20 mouse cellular contexts compared by ENCODE assay signal in genomic region chr5:83592587-83593288, GRCm38 (mm10).
"Had no signal": no experiment of that assay in that cellular context is flagged by ENCODE, and none has a peak within 500 bp of the region (broad histone marks: within the 10 kb centered on the region; RNA-seq: fewer than 3 reads in every experiment).

No protein-coding gene starts in this region.

- H3K9ac ChIP-seq: limb, embryonic 12.5 days; limb, embryonic 15.5 days; liver, embryonic 14.5 days; liver, postnatal 0 days; lung, embryonic 14.5 days; midbrain, embryonic 12.5 days; midbrain, embryonic 15.5 days; neural tube, embryonic 12.5 days; neural tube, embryonic 15.5 days; stomach, embryonic 15.5 days had no signal

- H3K4me2 ChIP-seq: limb, embryonic 12.5 days; limb, embryonic 15.5 days; liver, embryonic 11.5 days; lung, embryonic 14.5 days; midbrain, embryonic 12.5 days; midbrain, embryonic 15.5 days; neural tube, embryonic 12.5 days; neural tube, embryonic 15.5 days; stomach, embryonic 15.5 days had no signal

- DNase-seq: kidney, postnatal 14 days; kidney, postnatal 4 days; left cerebral cortex, postnatal 4 days; liver, postnatal 0 days; lung, embryonic 14.5 days; right cerebral cortex, adult 18-20 months; right cerebral cortex, postnatal 14 days; right cerebral cortex, postnatal 4 days; thymus, postnatal 25 days had no signal

- H3K27ac ChIP-seq: limb, embryonic 12.5 days; limb, embryonic 15.5 days; liver, embryonic 14.5 days; macrophage; midbrain, embryonic 12.5 days; midbrain, embryonic 15.5 days; neural tube, embryonic 12.5 days; neural tube, embryonic 15.5 days; stomach, embryonic 15.5 days had no signal

- H3K27me3 ChIP-seq: limb, embryonic 12.5 days; limb, embryonic 15.5 days; midbrain, embryonic 12.5 days; midbrain, embryonic 15.5 days; neural tube, embryonic 12.5 days; neural tube, embryonic 15.5 days; stomach, embryonic 15.5 days had no signal

- ATAC-seq: liver, postnatal 0 days; lung, postnatal 0 days; midbrain, embryonic 15.5 days had no signal

- H3K36me3 ChIP-seq: limb, embryonic 12.5 days; limb, embryonic 15.5 days; midbrain, embryonic 12.5 days; midbrain, embryonic 15.5 days; neural tube, embryonic 12.5 days; neural tube, embryonic 15.5 days; stomach, embryonic 15.5 days had no signal

- H3K4me3 ChIP-seq: limb, embryonic 12.5 days; limb, embryonic 15.5 days; midbrain, embryonic 12.5 days; midbrain, embryonic 15.5 days; neural tube, embryonic 12.5 days; neural tube, embryonic 15.5 days; stomach, embryonic 15.5 days had no signal

- H3K4me1 ChIP-seq: limb, embryonic 12.5 days; limb, embryonic 15.5 days; midbrain, embryonic 12.5 days; midbrain, embryonic 15.5 days; neural tube, embryonic 12.5 days; neural tube, embryonic 15.5 days; stomach, embryonic 15.5 days had no signal

- H3K9me3 ChIP-seq: limb, embryonic 12.5 days; limb, embryonic 15.5 days; midbrain, embryonic 12.5 days; midbrain, embryonic 15.5 days; neural tube, embryonic 12.5 days; neural tube, embryonic 15.5 days; stomach, embryonic 15.5 days had no signal
